Mouse (Mus musculus): ENCODE results near the gene Gjd2. TPM values are rescaled to one million over a fixed set of nuclear protein-coding genes. Genes with fewer than 3 reads are reported as not detected.

Gene Gjd2
- total RNA-seq (2021): 1 to 10 TPM; 4.8 to 5.5 TPM
- long read RNA-seq, experiment 1: 0 reads
- long read RNA-seq, experiment 2: 0 reads

DNA sequence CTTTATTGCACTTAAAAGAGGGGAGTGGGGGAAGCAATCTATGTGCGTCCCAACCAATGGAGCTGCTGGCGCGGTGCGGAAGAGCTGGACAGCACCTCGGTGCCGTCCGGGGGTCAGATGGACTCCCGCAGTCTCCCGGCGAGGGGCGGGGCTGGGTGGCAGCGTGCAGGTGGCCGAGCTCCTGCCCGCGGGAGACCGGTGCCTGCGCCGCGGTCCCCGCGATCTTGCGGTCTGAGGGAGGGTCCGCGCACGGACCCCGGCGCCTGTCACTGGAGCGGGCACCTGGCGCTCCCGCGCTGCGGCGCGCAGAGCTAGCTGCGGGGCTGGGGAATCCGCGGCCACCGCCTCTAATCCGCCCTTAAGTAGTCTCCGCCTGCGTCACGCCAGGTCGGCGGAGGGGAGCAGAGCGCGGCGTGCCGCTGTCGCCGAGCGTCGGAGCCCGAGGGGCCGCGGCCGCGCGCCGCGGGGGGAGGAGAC is at the start of gene Gjd2:
Gene Gjd2 (minus strand): TSS at position 325 of the 477 bp plus-strand sequence.
- peak within 1 kb of the TSS; percentile 53; the same call in 1 of the 2 replicates for H3K27ac ChIP-seq
- no peak for TF ChIP-seq CTCF (conservative IDR thresholded peaks at IDR 0.05)
- DNase-seq (ENCODE audit: low spot score in 2 of 2): peak in 1 of 2 experiments; percentile 9
- peak within 1 kb of the TSS; percentile 55 for H3K4me3 ChIP-seq

DNA sequence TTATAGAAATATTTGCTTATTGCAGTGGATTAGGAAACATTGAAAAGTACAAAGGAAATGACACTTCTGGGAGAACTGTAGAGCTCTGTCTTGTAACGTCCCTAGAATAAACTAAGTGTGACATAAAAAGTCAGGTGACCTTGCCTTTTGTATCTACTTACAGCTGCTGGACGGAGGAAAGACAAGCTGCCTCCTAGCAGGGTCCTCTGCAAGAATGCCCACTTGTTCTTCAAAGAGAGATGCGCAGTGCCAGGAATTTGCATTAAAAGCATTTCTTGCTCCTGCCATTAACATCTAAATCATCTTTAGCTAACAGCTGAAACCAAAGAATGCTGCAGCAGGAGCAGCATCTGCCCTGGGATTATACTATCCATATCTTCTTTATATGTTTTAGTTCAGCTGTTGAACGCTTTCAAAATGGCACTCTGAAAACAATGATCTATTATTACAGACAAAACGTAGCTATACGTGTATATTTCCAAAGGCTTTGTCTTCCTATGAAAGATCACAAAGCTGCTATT is 46.7 kb upstream of the Gjd2 start:
- TF ChIP-seq CTCF (conservative IDR thresholded peaks at IDR 0.05): no peak
- no peak for DNase-seq (ENCODE audit: low spot score in 2 of 2)

DNA sequence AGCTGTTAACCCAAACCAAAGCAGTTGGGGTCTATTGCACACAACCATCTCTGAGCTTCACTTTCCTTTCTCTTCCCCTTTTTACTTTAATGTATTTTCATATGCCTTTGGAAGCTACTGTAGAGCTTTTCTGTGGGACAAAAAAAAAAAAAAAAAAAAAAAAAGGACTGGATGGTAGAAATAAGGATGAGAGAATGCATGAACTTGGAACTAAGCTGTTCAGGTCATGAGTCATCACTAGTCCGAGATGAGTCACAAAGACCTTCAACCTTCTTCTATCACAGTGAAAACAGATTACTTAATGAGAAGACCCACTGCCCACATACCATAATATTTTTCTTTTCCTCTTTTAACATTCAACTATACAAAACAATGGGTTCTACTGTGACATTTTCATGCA is 46.2 kb upstream of the Gjd2 start:
- no peak for DNase-seq (ENCODE audit: low spot score in 2 of 2)
- TF ChIP-seq CTCF (conservative IDR thresholded peaks at IDR 0.05): no peak
- no peak overlapping the region for H3K27ac ChIP-seq
- H3K4me3 ChIP-seq: no peak overlapping the region

More for the DNA sequence above, 46.7 kb upstream of the Gjd2 start:
- H3K27ac ChIP-seq: no peak overlapping the region
- H3K4me3 ChIP-seq: no peak overlapping the region

DNA sequence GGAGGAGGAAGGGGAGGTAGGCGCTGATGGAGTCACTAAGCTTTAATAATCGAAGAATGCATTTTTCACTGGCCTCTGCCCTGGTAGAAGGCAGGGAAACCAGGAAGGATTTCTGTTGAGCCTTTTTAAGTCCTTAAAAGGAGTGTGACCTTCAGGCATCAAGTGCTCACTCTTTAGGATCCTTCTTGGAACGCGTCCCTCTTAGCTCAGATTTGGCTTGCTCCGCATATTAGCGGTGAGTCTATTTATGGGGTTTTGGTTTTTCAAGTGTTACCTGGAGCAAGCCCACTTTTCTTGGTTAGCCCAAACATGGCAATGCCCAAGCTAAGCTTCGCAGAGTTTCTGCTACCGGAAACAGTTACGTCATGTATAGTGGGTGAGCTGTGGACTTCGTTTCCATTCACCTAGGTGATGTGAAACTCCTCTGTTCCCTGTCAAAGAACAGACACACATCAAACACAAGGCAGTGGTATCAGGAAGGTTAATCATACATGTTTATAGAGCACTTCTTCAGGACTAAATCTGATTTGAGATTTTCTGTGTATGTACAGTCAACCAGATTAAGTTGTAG is 44.9 kb upstream of the Gjd2 start:
- DNase-seq (ENCODE audit: low spot score in 2 of 2): no peak
- no peak overlapping the region for H3K27ac ChIP-seq
- no peak for TF ChIP-seq CTCF (conservative IDR thresholded peaks at IDR 0.05)
- H3K4me3 ChIP-seq: no peak overlapping the region

DNA sequence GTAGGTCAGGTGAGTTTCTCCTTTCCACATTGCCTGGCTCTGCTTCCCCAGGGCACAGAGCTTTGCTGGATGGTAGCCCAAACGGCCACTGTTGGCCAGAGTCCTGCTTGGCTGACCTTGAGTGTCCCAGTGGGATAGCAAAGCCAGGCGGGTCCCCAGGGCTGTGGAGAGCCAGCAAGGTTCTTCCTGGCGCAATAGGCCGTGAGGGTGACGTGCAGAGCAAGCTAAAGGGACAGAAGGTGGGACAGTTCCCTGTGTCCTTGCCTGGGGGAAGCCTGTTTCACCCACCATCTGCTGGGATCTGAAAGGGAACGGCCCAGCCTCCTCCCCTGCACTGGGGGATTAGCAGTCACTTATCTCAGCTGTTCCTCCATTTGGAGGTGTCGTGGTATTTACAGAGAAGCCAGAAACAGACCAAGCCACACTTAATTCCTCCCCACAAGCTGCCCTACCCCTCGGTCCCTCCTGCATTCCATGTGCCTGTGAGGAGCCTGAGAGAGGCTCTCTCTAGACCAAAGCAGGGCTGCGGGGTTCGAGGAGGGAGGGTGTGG is 44.0 kb upstream of the Gjd2 start:
- TF ChIP-seq CTCF (conservative IDR thresholded peaks at IDR 0.05): no peak
- DNase-seq (ENCODE audit: low spot score in 2 of 2): no peak
- Histone ChIP-seq H3K4me3 (no peak overlapping the region), H3K27ac (no peak overlapping the region)

DNA sequence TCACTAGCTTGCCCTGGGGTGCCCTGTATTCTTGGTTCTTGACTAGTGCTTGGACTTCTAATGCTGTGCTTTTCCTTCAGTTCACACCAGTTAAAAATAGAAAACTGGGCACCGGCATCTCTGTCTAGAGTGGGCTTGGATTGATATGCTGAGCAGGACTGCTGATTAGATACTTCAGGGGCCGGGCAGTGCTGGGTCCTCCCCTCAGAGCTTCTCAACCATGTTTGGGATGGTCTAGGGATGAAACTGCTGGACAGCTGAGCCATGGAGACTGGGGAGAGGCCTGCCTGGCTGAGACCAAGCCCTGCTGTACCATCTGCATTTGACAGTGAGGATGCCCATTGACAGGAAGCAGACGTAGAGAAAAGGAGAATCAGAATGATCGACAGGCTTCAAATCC is 40.7 kb upstream of the Gjd2 start:
- Histone ChIP-seq H3K27ac (no peak overlapping the region), H3K4me3 (no peak overlapping the region)
- TF ChIP-seq CTCF (conservative IDR thresholded peaks at IDR 0.05): no peak
- DNase-seq (ENCODE audit: low spot score in 2 of 2): no peak

DNA sequence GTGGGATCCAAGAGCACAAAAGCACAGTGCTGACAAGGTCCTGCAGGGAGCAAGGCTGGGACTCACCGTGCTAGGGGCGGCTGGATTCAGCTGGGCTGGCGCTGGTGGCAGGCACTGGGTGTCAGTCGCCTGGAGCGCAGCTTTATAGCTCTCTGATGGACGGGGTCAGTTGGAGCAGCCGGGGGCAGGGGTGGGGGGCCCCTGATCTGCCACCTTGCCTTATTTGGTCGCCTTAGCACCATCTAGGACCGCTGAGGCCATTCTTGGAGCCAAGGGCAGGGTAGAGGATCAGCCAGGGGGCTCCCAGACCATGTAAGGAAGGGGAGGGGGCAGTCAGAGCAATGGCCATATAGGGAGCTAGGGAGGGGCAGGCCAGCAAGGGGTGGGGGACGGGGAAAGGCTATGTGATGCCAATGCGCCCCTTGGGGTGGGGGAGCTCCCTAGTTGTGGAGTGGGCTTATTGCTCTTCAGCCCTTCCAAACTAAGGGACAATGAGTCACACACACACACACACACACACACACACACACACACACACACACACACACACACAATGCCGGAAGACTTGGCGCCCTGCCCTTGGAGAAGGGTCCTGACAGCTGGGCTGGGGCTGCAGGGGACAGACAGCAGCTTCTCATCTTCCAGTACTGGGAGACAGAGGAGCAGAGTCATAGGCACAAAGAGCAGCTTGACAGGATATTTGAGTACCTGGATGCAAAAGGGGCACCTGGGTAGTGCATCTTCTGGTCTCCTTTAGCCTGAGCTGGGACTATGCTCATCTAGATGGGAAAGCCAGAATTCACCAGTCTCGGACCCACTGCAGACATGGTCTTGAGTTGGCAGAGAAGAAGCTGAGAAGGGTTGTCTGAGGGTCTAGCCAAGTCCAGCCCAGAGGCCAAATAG is 39.5 kb upstream of the Gjd2 start, which contains the start of gene Actc1:
Gene Actc1 (minus strand): TSS at position 853 of the 903 bp plus-strand sequence.
- TF ChIP-seq CTCF (conservative IDR thresholded peaks at IDR 0.05): no peak
- DNase-seq (ENCODE audit: low spot score in 2 of 2): no peak
- Histone ChIP-seq H3K4me3 (no peak within 1 kb of the TSS), H3K27ac (no peak within 1 kb of the TSS)

DNA sequence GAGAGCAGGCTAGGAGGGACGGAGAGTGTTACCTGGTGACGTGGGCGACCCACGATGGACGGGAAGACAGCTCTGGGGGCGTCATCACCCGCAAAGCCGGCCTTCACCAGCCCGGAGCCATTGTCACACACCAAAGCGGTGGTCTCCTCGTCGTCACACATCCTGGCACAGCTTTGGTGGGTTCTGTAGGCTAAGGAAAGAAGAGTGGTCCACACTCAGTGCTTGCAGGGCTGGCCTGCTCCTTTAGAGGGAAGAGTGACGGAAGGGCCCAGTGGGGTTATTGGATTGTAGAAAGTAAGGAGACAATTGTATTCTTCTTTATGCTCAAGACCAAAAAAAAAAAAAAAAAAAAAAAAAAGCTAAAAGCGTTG is 38.4 kb upstream of the Gjd2 start:
- DNase-seq (ENCODE audit: low spot score in 2 of 2): no peak

DNA sequence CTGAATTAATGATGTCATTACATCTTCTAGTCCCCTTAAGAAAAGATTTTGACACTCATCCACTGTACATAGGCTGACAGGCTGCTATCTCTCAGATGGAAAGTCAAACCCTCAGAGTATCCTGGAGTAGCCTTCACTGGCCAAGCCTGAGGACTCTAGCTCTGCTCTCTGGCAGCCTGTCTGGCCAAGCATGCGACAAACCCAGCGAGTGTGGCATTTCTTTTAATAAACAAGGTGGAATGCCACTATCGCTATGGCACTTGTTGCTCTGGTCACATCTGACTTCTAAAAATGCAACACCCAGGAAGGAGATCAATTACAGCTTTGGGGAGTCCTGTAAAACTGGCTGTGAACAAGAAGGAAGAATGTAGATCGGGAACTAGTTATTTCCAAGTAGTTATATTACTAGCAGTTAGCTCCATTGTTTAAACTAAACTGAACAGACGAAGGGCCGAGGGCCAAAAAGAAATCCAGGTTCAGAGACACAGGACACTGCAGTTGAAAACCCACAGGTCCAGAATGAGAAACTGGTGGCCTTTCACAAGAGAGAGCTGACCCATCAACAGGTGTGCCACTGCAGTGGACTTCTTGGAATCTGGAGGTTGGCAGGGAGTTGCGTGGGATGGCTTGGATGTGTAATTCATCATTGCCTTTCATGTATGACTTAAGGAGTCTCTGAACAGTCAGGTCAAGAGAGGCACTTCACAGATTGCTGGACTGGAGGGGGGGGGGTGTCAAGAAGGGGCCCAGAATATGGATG is 37.9 kb upstream of the Gjd2 start:
- Histone ChIP-seq H3K4me3 (no peak overlapping the region), H3K27ac (no peak overlapping the region)
- DNase-seq (ENCODE audit: low spot score in 2 of 2): no peak
- no peak for TF ChIP-seq CTCF (conservative IDR thresholded peaks at IDR 0.05)

More for the DNA sequence above, 38.4 kb upstream of the Gjd2 start:
- Histone ChIP-seq H3K27ac (no peak overlapping the region), H3K4me3 (no peak overlapping the region)
- TF ChIP-seq CTCF (conservative IDR thresholded peaks at IDR 0.05): no peak

DNA sequence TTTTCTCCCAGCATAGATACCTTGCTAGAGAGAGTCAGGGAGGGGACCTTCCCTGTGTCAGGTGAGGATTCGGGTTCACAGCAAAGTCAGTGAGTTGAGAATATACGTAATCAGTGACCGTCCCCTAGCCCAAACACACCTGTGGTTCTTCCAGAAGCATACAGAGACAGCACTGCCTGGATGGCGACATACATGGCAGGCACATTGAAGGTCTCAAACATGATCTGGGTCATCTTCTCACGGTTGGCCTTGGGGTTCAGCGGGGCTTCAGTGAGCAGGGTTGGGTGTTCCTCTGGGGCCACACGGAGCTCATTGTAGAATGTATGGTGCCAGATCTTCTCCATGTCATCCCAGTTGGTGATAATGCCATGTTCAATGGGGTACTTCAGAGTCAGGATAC is 36.7 kb upstream of the Gjd2 start:
- Histone ChIP-seq H3K4me3 (no peak overlapping the region), H3K27ac (no peak overlapping the region)
- no peak for TF ChIP-seq CTCF (conservative IDR thresholded peaks at IDR 0.05)
- no peak for DNase-seq (ENCODE audit: low spot score in 2 of 2)

DNA sequence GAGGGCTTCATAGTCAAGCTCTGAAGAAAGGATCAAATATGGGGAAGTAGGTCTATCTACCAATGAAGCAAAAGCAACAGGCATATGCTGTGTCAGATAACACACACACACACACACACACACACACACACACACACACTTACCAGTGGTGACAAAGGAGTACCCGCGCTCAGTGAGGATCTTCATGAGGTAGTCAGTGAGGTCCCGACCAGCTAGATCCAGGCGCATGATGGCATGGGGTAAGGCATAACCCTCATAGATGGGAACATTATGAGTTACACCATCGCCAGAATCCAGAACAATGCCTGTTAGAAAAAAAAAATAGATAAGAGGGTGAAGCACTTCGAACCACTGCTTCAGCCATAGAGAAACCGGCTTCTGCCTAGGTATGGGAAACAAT is 36.0 kb upstream of the Gjd2 start:
- DNase-seq (ENCODE audit: low spot score in 2 of 2): no peak
- H3K4me3 ChIP-seq: no peak overlapping the region
- no peak for TF ChIP-seq CTCF (conservative IDR thresholded peaks at IDR 0.05)
- H3K27ac ChIP-seq: no peak overlapping the region

DNA sequence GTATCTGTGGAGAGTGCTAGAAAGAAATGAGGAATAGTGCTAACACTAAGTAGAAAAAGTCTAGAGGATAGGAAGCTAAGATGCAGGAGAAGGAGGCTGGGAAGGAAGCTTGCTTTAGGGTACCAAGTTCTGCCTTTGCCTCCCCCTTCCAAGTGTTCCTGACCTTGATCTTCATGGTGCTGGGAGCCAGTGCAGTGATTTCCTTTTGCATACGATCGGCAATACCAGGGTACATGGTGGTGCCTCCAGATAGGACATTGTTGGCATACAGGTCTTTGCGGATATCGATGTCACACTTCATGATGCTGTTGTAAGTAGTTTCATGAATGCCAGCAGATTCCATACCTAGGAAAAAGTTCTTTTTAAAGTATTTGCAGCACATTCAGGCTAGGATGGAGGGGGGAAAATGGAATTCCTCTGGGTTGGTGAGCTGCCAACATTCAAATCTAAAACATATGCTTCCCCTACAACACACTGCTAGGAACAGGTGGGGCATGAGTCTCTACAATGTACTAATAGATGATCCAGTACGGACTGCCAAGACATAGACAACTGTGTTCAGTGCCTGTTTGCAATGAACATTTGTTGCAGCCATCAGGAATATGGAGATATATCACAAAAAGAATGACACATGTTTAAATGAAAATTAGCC is 34.7 kb upstream of the Gjd2 start:
- Histone ChIP-seq H3K27ac (no peak overlapping the region), H3K4me3 (no peak overlapping the region)
- DNase-seq (ENCODE audit: low spot score in 2 of 2): peak in 1 of 2 experiments; percentile 29
- TF ChIP-seq CTCF (conservative IDR thresholded peaks at IDR 0.05): no peak
